Mouse (Mus musculus): Measurements from ENCODE around the gene Zfand2a.
A peak's percentile ranks its signal among the peaks of the same experiment; 100 is the strongest.

Gene Zfand2a

GRCm38 (mm10) chr5:139429818-139430341 lies 54.5 kb downstream of the Zfand2a start:
- DNase-seq, result no peak

- DNase-seq, result peak; percentile 41 to 65
Observed at GRCm38 (mm10) chr5:139427989-139428388, 56.4 kb downstream of the Zfand2a start.

DNA sequence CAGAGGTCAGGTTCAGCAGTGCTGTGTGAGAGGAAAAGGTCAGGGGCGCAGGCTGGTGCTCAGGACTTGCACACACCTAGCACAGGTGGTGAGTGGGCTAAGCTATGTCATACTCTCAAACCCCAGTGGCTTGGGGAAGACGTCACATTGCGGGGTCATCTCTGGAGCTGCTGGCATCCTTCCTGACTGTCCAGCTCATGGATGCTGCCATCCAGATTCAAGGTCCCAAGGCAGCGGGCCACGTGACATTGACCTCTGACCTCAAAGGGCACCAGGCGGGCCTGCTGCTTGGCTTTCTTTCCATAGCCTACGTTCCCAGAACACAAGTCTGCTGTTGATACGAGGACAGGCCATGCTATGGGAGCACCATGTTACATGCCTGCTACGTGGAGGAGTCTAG lies 57.3 kb downstream of the Zfand2a start:
- no peak for DNase-seq

DNA sequence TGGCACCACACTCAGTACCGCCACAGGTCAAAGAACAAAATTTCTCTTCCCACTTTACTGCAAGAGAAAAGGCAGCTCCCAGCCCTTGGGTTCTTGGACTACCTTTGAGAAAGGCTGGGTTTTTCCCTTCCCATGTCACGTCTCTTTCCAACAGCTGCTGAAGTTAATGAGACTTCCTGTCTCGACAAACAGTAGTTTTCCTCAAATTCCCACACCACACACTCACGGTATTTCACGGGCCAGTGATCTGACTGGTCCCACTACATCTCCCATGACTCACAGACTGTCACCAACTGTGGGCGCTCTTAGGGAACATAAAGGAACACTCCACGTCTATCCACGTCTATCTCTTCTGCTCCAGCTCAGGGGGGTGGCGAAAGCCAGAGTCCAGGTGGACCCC lies 59.2 kb downstream of the Zfand2a start:
- DNase-seq, result no peak

GRCm38 (mm10) chr5:139423026-139423865 lies 61.1 kb downstream of the Zfand2a start, which contains the start of gene Gper1:
TSS of gene Gper1 (plus strand) at chr5:139423151.
- DNase-seq, result peak; percentile 71 to 80
